Mouse (Mus musculus) embryonic stem cell, embryonic (primary cell): ENCODE measurements around the gene Wfikkn1.

Source experiments
- CTCF ChIA-PET, 4 experiments: fragments of 300-600 bp in 2 of 4; fragments of 350-600 bp in 2 of 4; sonication (Branson Sonifier 250); formaldehyde crosslinking; loops; one replicate each; lab custom pipeline; 2022; ENCODE audit warnings: inconsistent platforms in 2 of 4; lab: Charles Lee
- POLR2A ChIA-PET, 4 experiments: fragments of 300-600 bp in 2 of 4; fragments of 350-600 bp in 2 of 4; sonication (Branson Sonifier 250); formaldehyde crosslinking; loops; one replicate each; lab custom pipeline; 2022; ENCODE audit warnings: antibody characterized with exemption in 4 of 4, inconsistent platforms in 1 of 4; lab: Charles Lee

Wfikkn1 gene

GRCm38 (mm10) chr17:25830200-25830753, 50.4 kb downstream of the Wfikkn1 start:
- POLR2A ChIA-PET, result interaction anchor here in 3 of 4 experiments (0.6 to 9.2 kb wide), 15 partner anchors 11 to 103 kb away, joined by 3 to 114 read pairs (median 7); partner anchors contain the start of genes Gm20683 (in 2 of the 3), Rhot2 (in 2 of the 3), Chtf18 (in 1 of the 3) and Haghl (in 1 of the 3)

DNA sequence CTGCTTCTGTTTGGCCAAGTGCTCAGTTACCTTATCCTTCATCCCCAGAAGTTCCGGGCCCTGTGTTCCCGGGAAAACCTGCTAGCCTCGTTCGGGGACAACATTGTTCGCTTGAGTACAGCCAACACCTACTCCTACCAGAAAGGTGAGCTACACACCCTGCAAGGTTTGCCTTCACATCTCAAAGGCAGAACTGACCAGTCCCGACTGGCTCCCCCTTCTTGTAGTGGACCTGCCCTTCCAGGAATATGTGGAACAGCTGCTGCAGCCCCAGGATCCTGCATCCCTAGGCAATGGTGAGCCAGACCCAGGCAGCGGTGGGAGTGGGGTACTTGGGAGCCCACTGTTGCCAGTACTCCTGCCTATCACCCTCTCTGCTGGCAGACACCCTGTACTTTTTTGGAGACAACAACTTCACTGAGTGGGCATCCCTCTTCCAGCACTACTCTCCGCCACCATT, 51.1 kb downstream of the Wfikkn1 start:
- POLR2A ChIA-PET, result interaction anchor here in 3 of 4 experiments (0.6 to 9.2 kb wide), 21 partner anchors 7 to 730 kb away, joined by 3 to 114 read pairs (median 5); partner anchors contain the start of genes Gm20683 (in 2 of the 3), Haghl (in 2 of the 3), Rhot2 (in 2 of the 3) and Capn15 (in 1 of the 3)
- CTCF ChIA-PET, result interaction anchor here in 1 of 4 experiments (1.5 kb wide), 1 partner anchor 15 kb away, joined by 4 read pairs; the partner anchor contains the start of gene Rhot2

More at GRCm38 (mm10) chr17:25830200-25830753, 50.4 kb downstream of the Wfikkn1 start:
- CTCF ChIA-PET, result interaction anchor here in 1 of 4 experiments (1.2 kb wide), 1 partner anchor 179 kb away, joined by 4 read pairs; no protein-coding TSS in a partner anchor

DNA sequence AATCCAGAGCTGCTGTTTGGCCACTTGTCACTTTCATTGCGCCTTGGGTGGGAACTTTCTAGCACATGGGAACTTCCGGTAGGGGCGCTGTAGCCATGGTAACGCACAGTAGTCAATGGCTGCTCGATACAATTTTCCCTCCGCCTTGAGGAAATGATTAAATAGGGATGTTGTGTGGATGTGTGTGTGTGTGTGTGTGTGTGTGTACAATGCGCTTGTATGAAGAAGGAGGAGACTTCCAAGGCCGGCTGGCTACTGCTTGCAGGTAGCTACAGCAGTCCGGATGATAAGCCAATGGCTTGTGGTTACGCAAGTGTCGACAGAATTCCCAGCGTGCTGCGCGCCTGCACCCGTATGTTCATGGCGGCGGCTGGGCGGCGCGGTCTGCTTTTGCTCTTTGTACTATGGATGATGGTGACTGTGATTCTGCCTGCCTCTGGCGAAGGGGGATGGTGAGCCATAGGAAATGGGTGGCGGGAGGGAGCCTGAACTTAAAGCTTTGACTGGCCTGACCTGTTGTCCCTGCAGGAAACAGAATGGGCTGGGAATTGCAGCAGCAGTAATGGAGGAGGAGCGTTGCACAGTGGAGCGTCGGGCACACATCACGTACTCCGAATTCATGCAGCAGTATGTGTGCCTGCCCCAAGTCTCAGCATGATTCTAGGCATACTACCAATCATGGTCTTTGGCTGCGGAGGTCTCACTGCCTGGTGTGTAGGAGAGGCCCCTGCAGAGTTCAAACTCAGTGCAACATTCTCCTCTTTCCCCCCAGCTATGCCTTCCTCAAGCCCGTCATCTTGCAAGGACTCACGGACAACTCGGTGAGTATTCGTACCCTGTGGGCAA, 51.7 kb downstream of the Wfikkn1 start, which contains the start of gene Jmjd8:
Jmjd8 (plus strand) TSS at position 156 of the 846 bp plus-strand sequence.
- POLR2A ChIA-PET, result interaction anchor here (0.6 to 9.2 kb wide), 42 partner anchors 8 to 1412 kb away, joined by 3 to 114 read pairs (median 5); partner anchors contain the start of genes Rhbdl1 (in 3 of the 4), Rpusd1 (in 3 of the 4), Chtf18 (in 2 of the 4) and Gm20683 (in 2 of the 4)
- CTCF ChIA-PET, result interaction anchor here in 3 of 4 experiments (0.6 to 1.5 kb wide), 6 partner anchors 16 to 272 kb away, joined by 3 to 6 read pairs (median 4); partner anchors contain the start of genes Chtf18 (in 1 of the 3), Narfl (in 1 of the 3), Rhot2 (in 1 of the 3) and Rpusd1 (in 1 of the 3)

DNA sequence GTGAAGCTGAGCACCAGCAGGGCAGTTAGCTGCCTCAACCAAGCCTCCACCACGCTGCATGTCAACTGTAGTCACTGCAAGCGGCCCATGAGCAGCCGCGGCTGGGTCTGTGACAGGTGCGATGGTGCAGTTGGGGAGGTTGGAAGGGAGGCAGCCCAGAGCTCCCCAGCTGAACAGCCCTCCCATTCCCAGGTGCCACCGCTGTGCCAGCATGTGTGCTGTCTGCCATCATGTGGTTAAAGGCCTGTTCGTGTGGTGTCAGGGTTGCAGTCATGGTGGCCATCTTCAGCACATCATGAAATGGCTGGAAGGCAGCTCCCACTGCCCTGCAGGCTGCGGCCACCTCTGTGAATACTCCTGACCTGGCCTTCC, 52.4 kb downstream of the Wfikkn1 start:
- CTCF ChIA-PET, result interaction anchor here in 3 of 4 experiments (0.6 to 1.5 kb wide), 7 partner anchors 16 to 295 kb away, joined by 3 to 6 read pairs (median 3); partner anchors contain the start of genes Chtf18 (in 1 of the 3), Mrpl28 (in 1 of the 3), Narfl (in 1 of the 3) and Rhot2 (in 1 of the 3)
- POLR2A ChIA-PET, result interaction anchor here (0.6 to 9.2 kb wide), 34 partner anchors 9 to 1412 kb away, joined by 3 to 114 read pairs (median 5); partner anchors contain the start of genes Rhbdl1 (in 3 of the 4), Gng13 (in 2 of the 4), Haghl (in 2 of the 4) and Rhot2 (in 2 of the 4)
